Mouse (Mus musculus) ES-Bruce4 (cell line): ENCODE data around the gene Uncx. TPM values are rescaled to one million over a fixed set of nuclear protein-coding genes. Genes with fewer than 3 reads are reported as not detected.

Experiments used
- H3K27ac ChIP-seq: 2 replicates; pipeline ENCODE4 v1.5.1; 2012; ENCODE audit warnings: low read length, inconsistent platforms; ENCODE audit not compliant: insufficient read depth
- H3K27me3 ChIP-seq: 2 replicates; pipeline ENCODE4 v1.6.1; 2012; ENCODE audit warnings: mild to moderate bottlenecking, low read length, inconsistent platforms; ENCODE audit not compliant: control insufficient read depth, poor library complexity, insufficient read depth, severe bottlenecking
- H3K36me3 ChIP-seq: 2 replicates; pipeline ENCODE4 v1.6.1; 2012; ENCODE audit warnings: inconsistent platforms, mild to moderate bottlenecking, low read length, moderate library complexity; ENCODE audit not compliant: control insufficient read depth, poor library complexity, insufficient read depth, severe bottlenecking
- H3K4me1 ChIP-seq: one replicate; pipeline ENCODE4 v1.8.1; 2011; ENCODE audit warnings: low read length; ENCODE audit not compliant: control insufficient read depth, insufficient read depth
- H3K4me3 ChIP-seq: 2 replicates; pipeline ENCODE4 v1.5.1; 2011; ENCODE audit warnings: low read depth, mild to moderate bottlenecking, low read length
- H3K9ac ChIP-seq: 2 replicates; pipeline ENCODE4 v1.6.1; 2012; ENCODE audit warnings: low read depth, mild to moderate bottlenecking, inconsistent platforms; ENCODE audit not compliant: poor library complexity, severe bottlenecking
- H3K9me3 ChIP-seq: replicated peaks from 2 replicates; pipeline ENCODE4 v1.6.1; 2012; ENCODE audit warnings: mild to moderate bottlenecking, low read length, inconsistent platforms; ENCODE audit not compliant: control insufficient read depth, poor library complexity, insufficient read depth, severe bottlenecking
- CTCF ChIP-seq: IDR thresholded peaks from one replicate; pipeline ENCODE4 v1.8.1; 2011; ENCODE audit warnings: low read depth, low read length
- EP300 ChIP-seq: IDR thresholded peaks from 2 replicates; pipeline ENCODE4 v1.6.1; 2011; ENCODE audit warnings: low read depth, low read length; ENCODE audit not compliant: insufficient read depth
- POLR2A ChIP-seq: IDR thresholded peaks from one replicate; pipeline ENCODE4 v1.8.1; 2011; ENCODE audit warnings: low read length; ENCODE audit not compliant: insufficient read depth
- polyA plus RNA-seq: library from polyadenylated mRNA; stranded (reverse); fragments of >200 nt; gene quantifications from 2 replicates; pipeline ENCODE4 v1.2.4, GENCODE M21; 2011; ENCODE audit warnings: low read depth; ENCODE audit not compliant: missing spikeins, insufficient read depth, insufficient read length

Gene Uncx
- polyA plus RNA-seq, 1 experiment = not detected

DNA sequence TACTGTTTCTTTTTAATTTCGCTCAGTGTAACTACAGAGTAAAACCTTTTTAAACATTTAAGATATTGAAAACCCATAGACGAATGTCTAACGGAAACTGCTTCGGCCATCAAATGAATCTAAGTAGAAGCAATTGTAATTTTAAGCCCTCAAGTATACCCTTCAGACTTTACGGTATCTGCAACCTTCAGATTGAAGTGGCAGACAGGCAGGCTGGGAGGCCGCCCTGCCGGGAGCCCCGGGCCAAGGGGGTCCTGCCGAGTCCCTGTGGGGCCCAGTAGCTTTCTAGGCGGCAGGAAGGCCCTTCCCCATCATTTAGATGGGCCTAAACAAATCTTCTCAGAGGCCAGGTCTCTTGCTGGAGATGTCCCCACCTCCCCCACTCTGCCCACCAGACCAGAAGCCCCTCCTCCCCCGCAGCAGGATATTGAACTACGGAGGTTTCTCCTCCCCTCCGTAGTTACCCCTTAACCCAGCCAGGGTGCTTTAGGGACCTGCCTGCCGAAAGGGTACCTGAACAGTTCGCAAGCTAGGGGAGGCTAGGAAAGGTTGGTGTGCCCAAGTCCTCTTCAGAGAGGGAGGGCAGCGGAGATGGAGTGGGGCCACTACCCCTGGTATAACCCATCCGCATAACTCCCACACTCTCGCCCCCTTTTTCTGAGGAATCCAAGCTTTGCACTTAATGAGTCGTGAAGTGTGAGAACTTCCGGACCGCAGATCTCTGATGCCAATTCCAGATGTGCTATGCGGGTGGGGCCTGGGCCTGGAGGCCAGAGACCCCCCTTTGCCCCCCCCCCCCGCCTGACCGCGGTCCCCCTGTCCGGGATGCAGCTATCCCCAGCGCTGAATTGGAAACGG, 11.4 kb downstream of the Uncx start:
- Histone ChIP-seq H3K4me1 (no peaks in the 10 kb centered on the region), H3K9ac (no peak overlapping the region), H3K36me3 (no peaks in the 10 kb centered on the region), H3K4me3 (no peak overlapping the region), H3K9me3 (no peaks in the 10 kb centered on the region), H3K27ac (no peak overlapping the region), H3K27me3 (peaks cover 45% of the 10 kb centered on the region)
- TF ChIP-seq CTCF (no peak), POLR2A (no peak), EP300 (no peak)

- H3K4me1 ChIP-seq = no peaks in the 10 kb centered on the region
- no peaks in the 10 kb centered on the region for H3K36me3 ChIP-seq
- no peak for TF ChIP-seq POLR2A
- no peak for TF ChIP-seq EP300
- no peak for TF ChIP-seq CTCF
- H3K27me3 ChIP-seq = peaks cover 41% of the 10 kb centered on the region
- no peaks in the 10 kb centered on the region for H3K9me3 ChIP-seq
- H3K27ac ChIP-seq = no peak overlapping the region
- H3K9ac ChIP-seq = no peak overlapping the region
- no peak overlapping the region for H3K4me3 ChIP-seq
Measured at GRCm38 (mm10) chr5:139555476-139556115, 12.3 kb downstream of the Uncx start.

GRCm38 (mm10) chr5:139556116-139556678, 12.9 kb downstream of the Uncx start:
- Histone ChIP-seq H3K4me3 (no peak overlapping the region), H3K27ac (no peak overlapping the region), H3K27me3 (peaks cover 38% of the 10 kb centered on the region), H3K9ac (no peak overlapping the region), H3K4me1 (no peaks in the 10 kb centered on the region), H3K9me3 (no peaks in the 10 kb centered on the region), H3K36me3 (no peaks in the 10 kb centered on the region)
- no peak for TF ChIP-seq POLR2A
- TF ChIP-seq EP300 = no peak
- TF ChIP-seq CTCF = no peak

DNA sequence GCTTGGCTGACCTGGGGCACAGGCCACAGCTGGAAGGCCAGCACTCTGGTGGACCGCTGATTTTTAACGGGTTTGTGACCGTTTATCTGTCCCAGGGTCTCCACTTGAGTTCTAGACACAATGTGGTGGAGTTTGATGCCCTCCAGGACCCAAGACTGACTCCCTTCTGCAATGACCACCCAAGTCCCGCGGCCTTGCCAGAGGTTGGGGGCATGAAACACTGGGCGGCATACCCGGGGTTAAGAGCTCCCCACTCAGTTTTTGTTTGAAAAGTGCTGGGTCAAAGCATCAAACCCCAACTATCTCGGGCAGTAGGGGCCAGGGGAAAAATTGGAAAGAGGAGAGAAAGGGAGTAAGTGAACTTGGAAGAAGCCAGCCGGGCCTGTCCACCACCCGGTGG, 13.8 kb downstream of the Uncx start:
- H3K4me3 ChIP-seq = no peak overlapping the region
- no peak overlapping the region for H3K9ac ChIP-seq
- peaks cover 32% of the 10 kb centered on the region for H3K27me3 ChIP-seq
- no peak overlapping the region for H3K27ac ChIP-seq
- no peaks in the 10 kb centered on the region for H3K9me3 ChIP-seq
- no peaks in the 10 kb centered on the region for H3K4me1 ChIP-seq
- H3K36me3 ChIP-seq = no peaks in the 10 kb centered on the region
- no peak for TF ChIP-seq CTCF

- no peaks in the 10 kb centered on the region for H3K36me3 ChIP-seq
- TF ChIP-seq CTCF (no peak), POLR2A (no peak), EP300 (no peak)
- H3K27ac ChIP-seq = no peak overlapping the region
- H3K4me1 ChIP-seq = no peaks in the 10 kb centered on the region
- H3K27me3 ChIP-seq = peaks cover 28% of the 10 kb centered on the region
- H3K4me3 ChIP-seq = no peak overlapping the region
- H3K9ac ChIP-seq = no peak overlapping the region
- no peaks in the 10 kb centered on the region for H3K9me3 ChIP-seq
Measured at GRCm38 (mm10) chr5:139557531-139558467, 14.5 kb downstream of the Uncx start.
